Mouse (Mus musculus): ENCODE measurements at regions not wholly inside any gene's neighbourhood (a gene's known extent, or its start where the extent isn't known, plus 50 kb on each side); places are given as distances from the start of the nearest gene placed in this dataset.

DNA sequence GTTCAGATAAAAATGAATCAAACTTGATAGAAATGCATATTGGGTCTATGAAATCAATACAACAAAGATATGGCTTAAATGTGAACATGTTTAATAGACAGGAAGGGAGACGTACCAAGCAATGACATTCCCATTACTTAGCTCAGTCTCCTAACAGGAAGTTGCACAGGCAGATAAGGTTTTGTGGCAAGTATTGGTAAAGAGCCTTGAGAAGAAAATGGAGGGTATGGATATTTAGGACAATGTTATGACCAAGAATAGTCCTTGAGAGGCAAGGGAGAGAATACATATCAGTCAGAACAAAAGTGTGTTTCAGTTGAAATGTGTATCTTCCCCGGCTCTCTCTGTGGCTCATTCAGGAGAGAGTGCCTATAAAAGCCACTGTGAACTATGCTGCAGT lies 60.7 kb upstream of the Tab2 start:
- TF ChIP-seq CTCF (conservative IDR thresholded peaks at IDR 0.05; ENCODE audit: low read length) (no peak), POU5F1 (IDR thresholded peaks at IDR 0.05; ENCODE audit: borderline replicate concordance, low read length) (no peak), NANOG (IDR thresholded peaks at IDR 0.05; ENCODE audit: borderline replicate concordance, low read length) (no peak)

All from E14TG2a.4 (cell line).